Mouse (Mus musculus): ENCODE measurements around the gene Slc4a1ap.
"Not testable (repeated sequence)": the region's sequence is repeated elsewhere in the genome, so short reads cannot be mapped to it uniquely, and the experiment has no call there.

The Slc4a1ap gene

GRCm38 (mm10) chr5:31526354-31527116 lies at the start of gene Slc4a1ap:
Gene Slc4a1ap (plus strand): TSS chr5:31526995.
- peak; percentile 78 for DNase-seq (ENCODE audit: low spot score)

- no peak for DNase-seq (ENCODE audit: low spot score)
Measured at GRCm38 (mm10) chr5:31480536-31480935, 46.3 kb upstream of the Slc4a1ap start.

GRCm38 (mm10) chr5:31485440-31485839 lies 41.4 kb upstream of the Slc4a1ap start, which contains the start of gene 4930548H24Rik:
Gene 4930548H24Rik (plus strand): TSS chr5:31485740.
- no peak for DNase-seq (ENCODE audit: low spot score)

GRCm38 (mm10) chr5:31487889-31488288 lies 38.9 kb upstream of the Slc4a1ap start:
- no peak for DNase-seq (ENCODE audit: low spot score)

- no peak for DNase-seq (ENCODE audit: low spot score)
Measured at GRCm38 (mm10) chr5:31489116-31489769, 37.6 kb upstream of the Slc4a1ap start.

GRCm38 (mm10) chr5:31492031-31492430 lies 34.8 kb upstream of the Slc4a1ap start:
- DNase-seq (ENCODE audit: low spot score) = no peak

- peak; percentile 82 for DNase-seq (ENCODE audit: low spot score)
Measured at GRCm38 (mm10) chr5:31494513-31495297, 32.1 kb upstream of the Slc4a1ap start, which contains the start of gene Gpn1. Gene Gpn1 (plus strand): TSS chr5:31494741.

- no peak for DNase-seq (ENCODE audit: low spot score)
Measured at GRCm38 (mm10) chr5:31504843-31505242, 22.0 kb upstream of the Slc4a1ap start.

GRCm38 (mm10) chr5:31512481-31512880 lies 14.3 kb upstream of the Slc4a1ap start:
- no peak for DNase-seq (ENCODE audit: low spot score)

- peak; percentile 28 for DNase-seq (ENCODE audit: low spot score)
Measured at GRCm38 (mm10) chr5:31520556-31520955, 6.2 kb upstream of the Slc4a1ap start.

GRCm38 (mm10) chr5:31527117-31527680 lies 404 bp downstream of the Slc4a1ap start:
- DNase-seq (ENCODE audit: low spot score) = no peak

- DNase-seq (ENCODE audit: low spot score) = not testable (repeated sequence)
Measured at GRCm38 (mm10) chr5:31527707-31528106, 912 bp downstream of the Slc4a1ap start, which contains the start of gene Supt7l. Gene Supt7l (minus strand): TSS chr5:31527807.

GRCm38 (mm10) chr5:31528560-31528959 lies 1.8 kb downstream of the Slc4a1ap start:
- DNase-seq (ENCODE audit: low spot score) = peak; percentile 28

- DNase-seq (ENCODE audit: low spot score) = no peak
Measured at GRCm38 (mm10) chr5:31535228-31535627, 8.4 kb downstream of the Slc4a1ap start.

- DNase-seq (ENCODE audit: low spot score) = no peak
Measured at GRCm38 (mm10) chr5:31559401-31559800, 32.6 kb downstream of the Slc4a1ap start.

- no peak for DNase-seq (ENCODE audit: low spot score)
Measured at GRCm38 (mm10) chr5:31560352-31560751, 33.6 kb downstream of the Slc4a1ap start.

GRCm38 (mm10) chr5:31562036-31562666 lies 35.4 kb downstream of the Slc4a1ap start:
- no peak for DNase-seq (ENCODE audit: low spot score)

- peak; percentile 53 for DNase-seq (ENCODE audit: low spot score)
Measured at GRCm38 (mm10) chr5:31563496-31563895, 36.7 kb downstream of the Slc4a1ap start.

GRCm38 (mm10) chr5:31563905-31564304 lies 37.1 kb downstream of the Slc4a1ap start:
- no peak for DNase-seq (ENCODE audit: low spot score)

GRCm38 (mm10) chr5:31564976-31565375 lies 38.2 kb downstream of the Slc4a1ap start:
- DNase-seq (ENCODE audit: low spot score) = no peak

- DNase-seq (ENCODE audit: low spot score) = no peak
Measured at GRCm38 (mm10) chr5:31566026-31566425, 39.2 kb downstream of the Slc4a1ap start.

GRCm38 (mm10) chr5:31566457-31566856 lies 39.7 kb downstream of the Slc4a1ap start:
- DNase-seq (ENCODE audit: low spot score) = no peak

Data from T-cell, adult 2 months (primary cell).